Comparison of ENCODE assay signal across 8 mouse cellular contexts in the genomic region with DNA sequence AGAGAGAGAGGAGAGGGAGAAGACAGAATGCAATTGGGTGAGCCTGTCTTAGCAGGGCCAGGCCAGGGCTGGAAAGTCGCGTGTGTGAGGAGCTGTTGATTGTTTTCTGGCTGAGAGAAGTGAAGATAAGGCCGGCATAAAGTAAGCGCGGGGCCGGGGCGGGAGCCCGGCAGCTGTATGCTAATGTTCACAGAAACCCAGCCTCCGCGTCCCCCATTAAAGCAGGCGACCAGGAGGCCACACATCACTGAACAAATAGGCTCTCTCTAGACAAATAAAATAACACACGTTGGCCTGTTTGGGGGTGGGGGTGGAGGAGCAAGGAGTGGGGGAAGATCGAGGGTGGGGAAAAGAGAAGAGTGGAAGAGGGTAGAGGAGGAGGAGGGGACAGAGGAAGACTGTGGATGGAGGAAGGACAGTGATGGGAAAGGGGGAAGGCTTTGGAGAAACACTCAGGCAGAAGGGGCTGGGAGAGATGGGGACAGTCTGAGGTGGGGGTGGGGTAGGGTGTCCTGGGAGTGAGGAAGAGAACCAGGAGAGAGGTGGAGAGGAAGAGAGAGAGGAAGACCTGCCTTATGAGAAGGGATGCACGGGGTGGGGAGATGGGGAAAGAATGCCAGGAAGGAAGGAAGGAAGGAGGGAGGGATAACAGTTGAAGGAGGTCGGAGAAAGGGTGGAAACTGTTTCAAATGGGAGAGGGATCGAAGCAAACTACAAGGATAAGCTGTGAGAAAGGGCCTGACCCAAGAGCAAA. TPM values are rescaled to one million over a fixed set of nuclear protein-coding genes. Genes with fewer than 3 reads are reported as not detected.
A peak's percentile ranks its signal among the peaks of the same experiment; 100 is the strongest.
DNase-seq lines count a peak whose midpoint lies in the region; ATAC-seq and TF ChIP-seq lines count a peak whose summit lies in the region.

No protein-coding gene starts in this region.

- H3K27me3 ChIP-seq in kidney, embryonic 14.5 days (ENCODE audit: control insufficient read depth, insufficient read depth, low read length): peaks cover 72% of the 10 kb centered on the region
- H3K27me3 ChIP-seq in kidney, adult 2 months (replicated peaks; ENCODE audit: control insufficient read depth, insufficient read depth, low read length): peaks cover 16% of the 10 kb centered on the region
- H3K27me3 ChIP-seq in heart, embryonic 13.5 days (replicated peaks): peaks cover 91% of the 10 kb centered on the region
- H3K27me3 ChIP-seq in midbrain, embryonic 11.5 days (ENCODE audit: control insufficient read depth, insufficient read depth, low read length): peaks cover 29% of the 10 kb centered on the region

- H3K4me1 ChIP-seq in kidney, embryonic 14.5 days (ENCODE audit: control insufficient read depth, insufficient read depth, low read length): peaks cover 10% of the 10 kb centered on the region; the same call in 1 of the 2 replicates
- H3K4me1 ChIP-seq in kidney, adult 2 months (ENCODE audit: control insufficient read depth, insufficient read depth, low read length): no peaks in the 10 kb centered on the region; the same call in 1 of the 2 replicates
- peaks cover 32% of the 10 kb centered on the region for H3K4me1 ChIP-seq in heart, embryonic 13.5 days
- peaks cover 45% of the 10 kb centered on the region for H3K4me1 ChIP-seq in midbrain, embryonic 11.5 days (ENCODE audit: control insufficient read depth, insufficient read depth, low read length)

- ATAC-seq in kidney, embryonic 14.5 days (ENCODE audit: low FRiP score, low TSS enrichment): 0 out of 2 replicates have a peak, but pooled peaks have one; percentile 32
- ATAC-seq in heart, embryonic 13.5 days (ENCODE audit: extremely low read depth, insufficient number of reproducible peaks, low FRiP score, low TSS enrichment): 0 out of 2 replicates have a peak, but pooled peaks have one; percentile 48
- ATAC-seq in midbrain, embryonic 11.5 days (ENCODE audit: low FRiP score): peak; percentile 41

- TF ChIP-seq CTCF in kidney, adult 2 months (conservative IDR thresholded peaks at IDR 0.05; ENCODE audit: insufficient read depth, insufficient read length, low read depth, low read length): no peak

- H3K4me2 ChIP-seq in kidney, embryonic 14.5 days (replicated peaks; ENCODE audit: low read depth, low read length): no peak overlapping the region
- H3K4me2 ChIP-seq in heart, embryonic 13.5 days: peak overlapping the region; percentile 71
- H3K4me2 ChIP-seq in midbrain, embryonic 11.5 days: peak overlapping the region; percentile 44

- no peaks in the 10 kb centered on the region for H3K9me3 ChIP-seq in kidney, embryonic 14.5 days (ENCODE audit: control insufficient read depth, low read length)
- H3K9me3 ChIP-seq in heart, embryonic 13.5 days: no peaks in the 10 kb centered on the region
- H3K9me3 ChIP-seq in midbrain, embryonic 11.5 days (ENCODE audit: control insufficient read depth, low read length): no peaks in the 10 kb centered on the region

- H3K9ac ChIP-seq in kidney, embryonic 14.5 days (ENCODE audit: low read depth, low read length): no peak overlapping the region
- no peak overlapping the region; the same call in 1 of the 2 replicates for H3K9ac ChIP-seq in heart, embryonic 13.5 days
- H3K9ac ChIP-seq in midbrain, embryonic 11.5 days (ENCODE audit: low read length): peak overlapping the region; percentile 34

- H3K4me3 ChIP-seq in kidney, embryonic 14.5 days (ENCODE audit: low read length): no peak overlapping the region
- H3K4me3 ChIP-seq in kidney, adult 2 months (ENCODE audit: insufficient read depth, low read depth, low read length): no peak overlapping the region
- peak overlapping the region; percentile 48 for H3K4me3 ChIP-seq in heart, embryonic 13.5 days
- no peak overlapping the region for H3K4me3 ChIP-seq in midbrain, embryonic 11.5 days (ENCODE audit: low read depth, low read length)

- TF ChIP-seq POLR2A in kidney, adult 2 months (IDR thresholded peaks at IDR 0.05; ENCODE audit: low read depth, low read length): no peak

- WGBS in kidney, embryonic 14.5 days: under 1% methylated on average over 16 of the region's 16 CpGs
- WGBS in kidney, adult 2 months: 5% methylated on average over 16 of the region's 16 CpGs
- under 1% methylated on average over 16 of the region's 16 CpGs for WGBS in heart, embryonic 13.5 days
- 1% methylated on average over 16 of the region's 16 CpGs for WGBS in midbrain, embryonic 11.5 days

- H3K27ac ChIP-seq in kidney, embryonic 14.5 days (ENCODE audit: low read depth, low read length): no peak overlapping the region
- no peak overlapping the region for H3K27ac ChIP-seq in kidney, adult 2 months (ENCODE audit: insufficient read depth, low read depth, low read length)
- no peak overlapping the region for H3K27ac ChIP-seq in heart, embryonic 13.5 days (replicated peaks)
- H3K27ac ChIP-seq in midbrain, embryonic 11.5 days (ENCODE audit: low read depth, low read length): peak overlapping the region; percentile 72

- no peaks in the 10 kb centered on the region for H3K36me3 ChIP-seq in kidney, embryonic 14.5 days (ENCODE audit: control insufficient read depth, insufficient read depth, low read length)
- no peaks in the 10 kb centered on the region for H3K36me3 ChIP-seq in kidney, adult 2 months (ENCODE audit: control insufficient read depth, insufficient read depth, low read length)
- no peaks in the 10 kb centered on the region for H3K36me3 ChIP-seq in heart, embryonic 13.5 days
- H3K36me3 ChIP-seq in midbrain, embryonic 11.5 days (ENCODE audit: control insufficient read depth, insufficient read depth, low read length): no peaks in the 10 kb centered on the region

- DNase-seq in kidney, adult 2 months: no peak
- peak; percentile 44 for DNase-seq in NIH3T3 (ENCODE audit: low read depth)
- peak; percentile 97 for DNase-seq in midbrain, embryonic 11.5 days (ENCODE audit: low spot score, missing footprints)
- no peak for DNase-seq in urinary bladder, postnatal 14 days (ENCODE audit: low spot score)
- DNase-seq in ovary, postnatal 10 days (ENCODE audit: low spot score): no peak
- no peak for DNase-seq in urinary bladder, postnatal 10 days (ENCODE audit: low spot score)

RNA-seq across cellular contexts. Expression of a gene that starts 4.3 kb away (rescaled TPM):
- polyA plus RNA-seq in kidney, embryonic 14.5 days (2014; fragmentation: Nextera tagmentation; extraction: Ambion mirVana): not detected in 2 replicates
- 0.17 TPM in 1 of 2 replicates, not detected in the other for polyA plus RNA-seq in kidney, adult 2 months (2012; rRNA removed)
- polyA plus RNA-seq in heart, embryonic 13.5 days (2015; fragmentation: Nextera tagmentation; extraction: Ambion mirVana): not detected in 2 replicates
- polyA plus RNA-seq in midbrain, embryonic 11.5 days (2014; fragmentation: Nextera tagmentation; extraction: Ambion mirVana): 11.7 and 12.5 TPM in 2 replicates

Comparison
In these comparisons a context has a peak if more than half of its experiments do, and no peak if none do; other contexts are left out.
1. DNase-seq: peak in NIH3T3 (single experiment) and midbrain, embryonic 11.5 days (single experiment); none in kidney, adult 2 months (single experiment), urinary bladder, postnatal 14 days (single experiment), ovary, postnatal 10 days (single experiment) and urinary bladder, postnatal 10 days (single experiment).
2. RNA of a gene that starts 4.3 kb away (polyA plus RNA-seq): 11.7 to 12.5 TPM in midbrain, embryonic 11.5 days; 0.17 TPM in kidney, adult 2 months, not detected in kidney, embryonic 14.5 days and not detected in heart, embryonic 13.5 days; every median in the first group is over 10 times any median in the second.
3. Peak in every context shown above with its lines, with median percentiles within 50 percentile points of each other: ATAC-seq.